Mouse (Mus musculus): ENCODE results near the gene Gpr19.

GRCm38 (mm10) chr6:134862671-134863104 lies 35.7 kb downstream of the Gpr19 start:
- TF ChIP-seq POLR2A (IDR thresholded peaks at IDR 0.05; ENCODE audit: borderline replicate concordance, low read depth, low read length) (no peak), CTCF (IDR thresholded peaks at IDR 0.05; ENCODE audit: low read depth, low read length) (no peak)

Measured in bone marrow macrophage, adult 2 months (primary cell).